ENCODE assay signal across 9 mouse cellular contexts in genomic region chr3:33308212-33308611, GRCm38 (mm10).
DNase-seq lines count a peak whose midpoint lies in the region; ATAC-seq and TF ChIP-seq lines count a peak whose summit lies in the region.
"Had no signal": no experiment of that assay in that cellular context is flagged by ENCODE, and none has a peak within 500 bp of the region (broad histone marks: within the 10 kb centered on the region; RNA-seq: fewer than 3 reads in every experiment).

No protein-coding gene starts in this region.

- H3K9ac ChIP-seq in kidney, embryonic 16.5 days (replicated peaks; ENCODE audit: low read length), result no peak overlapping the region
- no peak overlapping the region for H3K9ac ChIP-seq in embryonic facial prominence, embryonic 14.5 days (ENCODE audit: low read depth, low read length)
- H3K9ac ChIP-seq: embryonic facial prominence, embryonic 15.5 days had no signal

- no peaks in the 10 kb centered on the region for H3K36me3 ChIP-seq in kidney, embryonic 16.5 days (ENCODE audit: insufficient read depth, low read length)
- H3K36me3 ChIP-seq in G1E (replicated peaks), result no peaks in the 10 kb centered on the region
- no peaks in the 10 kb centered on the region for H3K36me3 ChIP-seq in embryonic facial prominence, embryonic 14.5 days (ENCODE audit: control insufficient read depth, insufficient read depth, low read length)
- H3K36me3 ChIP-seq: embryonic facial prominence, embryonic 15.5 days had no signal

- H3K4me3 ChIP-seq in kidney, embryonic 16.5 days (ENCODE audit: low read length), result no peak overlapping the region
- H3K4me3 ChIP-seq in G1E (ENCODE audit: low read depth, low read length), result no peak overlapping the region
- no peak overlapping the region for H3K4me3 ChIP-seq in embryonic facial prominence, embryonic 14.5 days (ENCODE audit: low read depth, low read length)
- H3K4me3 ChIP-seq: embryonic facial prominence, embryonic 15.5 days had no signal

- H3K4me1 ChIP-seq in kidney, embryonic 16.5 days (ENCODE audit: insufficient read depth, low read length), result no peaks in the 10 kb centered on the region
- no peaks in the 10 kb centered on the region for H3K4me1 ChIP-seq in G1E (ENCODE audit: insufficient read depth, low read depth, low read length)
- H3K4me1 ChIP-seq in embryonic facial prominence, embryonic 14.5 days (ENCODE audit: control insufficient read depth, insufficient read depth, low read length), result no peaks in the 10 kb centered on the region
- H3K4me1 ChIP-seq: embryonic facial prominence, embryonic 15.5 days had no signal

- H3K9me3 ChIP-seq in kidney, embryonic 16.5 days (ENCODE audit: low read length), result no peaks in the 10 kb centered on the region
- no peaks in the 10 kb centered on the region for H3K9me3 ChIP-seq in G1E (replicated peaks)
- 0 out of 2 replicates have a peak, but pooled peaks cover 3% of the 10 kb centered on the region for H3K9me3 ChIP-seq in embryonic facial prominence, embryonic 14.5 days (ENCODE audit: control insufficient read depth, low read length)
- H3K9me3 ChIP-seq: embryonic facial prominence, embryonic 15.5 days had no signal

- no peak for ATAC-seq in kidney, embryonic 16.5 days (ENCODE audit: low FRiP score, low TSS enrichment)
- no peak for ATAC-seq in G1E (ENCODE audit: extremely low read depth, insufficient number of reproducible peaks, low FRiP score, poor library complexity, severe bottlenecking)
- peak; percentile 78 for ATAC-seq in embryonic facial prominence, embryonic 14.5 days (ENCODE audit: low read depth)

- H3K4me2 ChIP-seq in kidney, embryonic 16.5 days (replicated peaks; ENCODE audit: low read depth, low read length), result no peak overlapping the region
- no peak overlapping the region for H3K4me2 ChIP-seq in embryonic facial prominence, embryonic 14.5 days (ENCODE audit: low read depth, low read length)
- H3K4me2 ChIP-seq: embryonic facial prominence, embryonic 15.5 days had no signal

- H3K27ac ChIP-seq in kidney, embryonic 16.5 days (ENCODE audit: low read length), result no peak overlapping the region
- no peak overlapping the region for H3K27ac ChIP-seq in embryonic facial prominence, embryonic 14.5 days (replicated peaks; ENCODE audit: low read depth, low read length)
- H3K27ac ChIP-seq: embryonic facial prominence, embryonic 15.5 days had no signal

- TF ChIP-seq CTCF in G1E (IDR thresholded peaks at IDR 0.05; ENCODE audit: low read depth, low read length), result peak; percentile 48; the same call in 1 of the 2 replicates

- 27% methylated on average over 2 of the region's 2 CpGs for WGBS in kidney, embryonic 16.5 days
- 29% methylated on average over 2 of the region's 2 CpGs for WGBS in embryonic facial prominence, embryonic 14.5 days

- peak; percentile 2 for DNase-seq in kidney, adult 9 months
- DNase-seq in B cell, adult 2 months, result peak; percentile 5 to 21
- DNase-seq in G1E (ENCODE audit: low spot score), result peak; percentile 1
- DNase-seq in embryonic facial prominence, embryonic 14.5 days (ENCODE audit: low spot score), result peak; percentile 58
- no peak for DNase-seq in thymus, adult 18-20 months
- no peak for DNase-seq in c-Kit-positive CD71-positive TER-119-positive erythroid progenitor cells, embryonic 14.5 days (ENCODE audit: low spot score)
- no peak for DNase-seq in spleen, postnatal 10 days (ENCODE audit: low spot score in 2 of 2)

- H3K27me3 ChIP-seq in kidney, embryonic 16.5 days (ENCODE audit: insufficient read depth, low read length), result no peaks in the 10 kb centered on the region
- no peaks in the 10 kb centered on the region for H3K27me3 ChIP-seq in G1E (ENCODE audit: insufficient read depth, low read length)
- no peaks in the 10 kb centered on the region for H3K27me3 ChIP-seq in embryonic facial prominence, embryonic 14.5 days (replicated peaks; ENCODE audit: control insufficient read depth, insufficient read depth, low read length)
- H3K27me3 ChIP-seq: embryonic facial prominence, embryonic 15.5 days had no signal

Comparison
In these comparisons a context has a peak if more than half of its experiments do, and no peak if none do; other contexts are left out.
1. DNase-seq: peak in kidney, adult 9 months (single experiment), B cell, adult 2 months (2 of 2), G1E (single experiment) and embryonic facial prominence, embryonic 14.5 days (single experiment); none in thymus, adult 18-20 months (0 of 2), c-Kit-positive CD71-positive TER-119-positive erythroid progenitor cells, embryonic 14.5 days (single experiment) and spleen, postnatal 10 days (0 of 2).